Mouse (Mus musculus) frontal cortex, postnatal 36 days (tissue): ENCODE data around the gene Scarf2.

Experiments
- DNase-seq, 2 experiments: peaks; one replicate each; pipeline ENCODE4 v3.0.0; 2022; ENCODE audit warnings: low spot score in 2 of 2

The Scarf2 gene

DNA sequence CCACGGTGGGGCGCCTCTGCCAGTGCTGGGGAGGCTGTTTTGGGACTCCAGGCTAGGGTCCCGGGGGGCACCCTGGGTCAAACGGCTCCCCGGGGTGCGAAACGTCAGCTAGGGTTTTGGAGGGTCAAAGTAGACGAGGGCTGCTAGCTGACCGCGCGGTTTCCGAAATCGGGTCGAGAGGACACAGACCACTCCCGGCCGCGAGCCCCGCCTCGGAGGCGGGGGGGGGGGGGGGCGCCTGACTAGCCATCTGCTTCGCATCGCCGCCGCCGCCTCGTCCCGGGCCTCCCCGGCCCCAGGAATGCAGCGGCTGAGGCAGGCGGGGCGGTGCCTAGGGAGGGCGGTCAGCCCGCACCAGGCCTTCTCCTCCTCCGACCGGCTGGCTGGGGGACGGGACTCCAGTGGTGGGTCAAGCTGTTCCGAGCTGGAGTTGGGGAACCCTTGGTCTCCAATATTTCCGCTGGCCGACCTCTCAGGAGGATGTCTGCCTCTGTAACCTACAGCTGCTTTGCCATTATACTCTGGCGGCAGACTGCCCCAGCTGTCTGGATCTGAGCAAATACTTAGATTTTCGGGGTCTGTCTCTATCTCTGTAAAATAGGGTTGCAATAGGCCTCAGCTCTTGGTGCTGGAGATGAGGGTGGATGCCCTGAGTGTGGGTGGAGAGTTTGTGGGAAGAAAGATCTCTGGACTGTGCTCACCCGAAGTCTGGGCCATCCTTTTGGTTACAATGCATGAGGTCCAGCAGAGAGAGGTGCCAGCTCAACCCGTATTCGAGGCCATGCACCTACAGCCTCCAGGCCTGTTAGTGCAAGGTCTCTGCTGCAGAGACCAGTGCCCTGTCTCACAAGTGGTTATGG, 1.5 kb downstream of the Scarf2 start:
- DNase-seq, result no peak

DNA sequence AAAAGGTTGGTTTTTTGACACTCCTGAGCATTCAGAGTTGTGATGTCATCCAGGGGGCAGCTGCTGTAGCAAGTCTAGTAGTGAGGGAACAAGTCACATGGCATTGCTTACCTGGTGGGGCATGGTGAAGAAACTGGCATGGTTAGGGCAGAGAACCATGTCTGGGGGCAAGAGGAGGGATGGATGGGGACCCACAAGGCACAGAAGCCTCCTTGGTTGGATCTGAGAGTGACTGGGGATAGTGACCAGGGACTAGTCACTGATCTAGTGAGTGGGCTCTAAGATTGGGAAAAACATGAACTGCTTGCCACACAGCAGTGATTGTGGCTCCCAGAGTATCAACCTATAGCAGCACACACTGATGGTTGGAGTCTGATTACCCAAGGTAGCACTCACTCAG, 2.5 kb downstream of the Scarf2 start:
- no peak for DNase-seq

DNA sequence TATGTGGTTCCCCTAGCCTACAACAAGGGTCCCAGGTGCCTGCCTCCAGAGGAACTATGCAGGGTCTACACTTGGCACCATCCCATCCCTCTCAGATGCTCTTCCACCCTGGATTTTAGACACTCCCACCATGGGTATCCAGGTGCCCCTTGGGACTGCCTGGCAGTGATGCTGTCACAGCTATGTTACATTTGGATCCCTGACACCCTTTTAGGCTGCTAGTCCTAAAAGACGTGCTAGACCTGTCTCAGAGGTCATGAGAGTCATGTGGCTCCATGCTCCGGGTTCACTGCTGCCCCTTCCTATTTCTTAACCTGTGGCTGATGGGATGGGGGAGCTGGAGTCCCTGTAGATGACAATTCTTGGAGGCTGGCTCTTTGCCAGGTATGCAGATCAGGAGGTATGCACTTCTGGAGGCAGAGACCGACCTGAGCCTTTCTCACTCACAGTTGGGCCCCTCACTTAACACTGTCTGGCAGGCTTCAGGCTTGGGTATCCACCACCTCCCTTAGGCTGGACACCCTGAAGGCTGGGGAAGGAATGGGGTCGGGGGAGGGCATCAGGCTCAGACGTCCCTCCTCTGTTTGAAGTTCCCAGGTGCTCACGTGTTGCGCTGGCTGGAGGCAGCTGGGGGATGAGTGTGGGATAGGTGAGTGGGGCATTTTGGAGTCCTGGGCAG, 4.8 kb downstream of the Scarf2 start:
- DNase-seq, result no peak

GRCm38 (mm10) chr16:17802456-17802838, 5.4 kb downstream of the Scarf2 start:
- DNase-seq, result no peak

- peak in 1 of 2 experiments; percentile 64 for DNase-seq
These were observed 6.0 kb downstream of the Scarf2 start for GRCm38 (mm10) chr16:17802839-17803674.

DNA sequence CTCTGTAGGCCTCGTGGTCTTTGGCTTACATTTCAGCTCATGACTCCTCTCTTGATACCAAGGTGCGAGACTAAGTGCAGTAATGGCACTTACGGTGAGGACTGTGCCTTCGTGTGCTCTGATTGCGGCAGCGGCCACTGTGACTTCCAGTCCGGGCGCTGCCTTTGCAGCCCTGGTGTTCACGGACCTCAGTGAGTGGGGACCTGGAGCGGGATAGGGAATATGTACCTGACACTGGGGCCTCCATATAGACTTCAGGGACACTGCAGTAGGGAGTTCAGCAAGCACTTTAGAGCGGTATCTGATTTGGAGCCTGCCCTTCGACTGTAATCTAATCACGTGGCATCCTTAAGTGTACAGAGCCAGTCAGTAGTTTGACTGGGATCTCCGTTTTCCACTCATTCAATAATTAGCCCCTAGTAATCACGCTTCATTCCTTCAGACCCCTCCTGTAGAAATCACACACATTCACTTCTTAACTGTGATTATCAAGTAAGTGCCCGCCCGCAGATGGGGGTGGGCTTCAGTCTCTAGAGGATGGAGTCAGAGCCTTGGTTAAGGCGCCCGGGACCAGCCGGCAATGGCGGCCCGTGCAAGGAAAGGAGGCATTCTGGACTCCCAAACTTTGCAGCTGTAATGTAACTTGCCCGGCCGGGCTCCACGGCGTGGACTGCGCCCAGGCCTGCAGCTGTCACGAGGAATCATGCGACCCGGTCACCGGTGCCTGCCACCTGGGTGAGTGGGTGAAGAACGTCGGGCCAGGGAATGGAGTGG, 6.8 kb downstream of the Scarf2 start:
- DNase-seq, result no peak

GRCm38 (mm10) chr16:17804449-17804912, 7.4 kb downstream of the Scarf2 start:
- no peak for DNase-seq

DNA sequence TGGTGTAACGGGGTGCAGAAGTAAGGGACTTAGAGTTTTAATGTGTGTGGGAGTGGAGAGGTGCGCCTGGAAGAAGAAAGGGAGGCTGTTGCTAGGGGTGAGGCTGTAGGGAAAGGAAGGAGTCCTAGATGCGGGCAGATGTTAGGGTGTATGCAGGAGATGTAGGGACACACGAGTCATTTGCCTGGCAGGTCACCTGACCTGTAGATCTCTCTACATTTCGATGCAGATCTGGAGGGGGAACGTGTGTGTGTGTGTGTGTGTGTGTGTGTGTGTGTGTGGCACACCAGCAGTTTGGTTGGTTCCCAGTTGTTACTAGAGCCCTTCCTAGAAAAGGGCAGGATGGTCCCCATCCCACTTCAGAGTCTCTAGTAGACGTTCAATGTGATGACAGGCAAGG, 7.9 kb downstream of the Scarf2 start:
- DNase-seq, result no peak

GRCm38 (mm10) chr16:17806581-17807191, 9.6 kb downstream of the Scarf2 start:
- DNase-seq, result no peak

DNA sequence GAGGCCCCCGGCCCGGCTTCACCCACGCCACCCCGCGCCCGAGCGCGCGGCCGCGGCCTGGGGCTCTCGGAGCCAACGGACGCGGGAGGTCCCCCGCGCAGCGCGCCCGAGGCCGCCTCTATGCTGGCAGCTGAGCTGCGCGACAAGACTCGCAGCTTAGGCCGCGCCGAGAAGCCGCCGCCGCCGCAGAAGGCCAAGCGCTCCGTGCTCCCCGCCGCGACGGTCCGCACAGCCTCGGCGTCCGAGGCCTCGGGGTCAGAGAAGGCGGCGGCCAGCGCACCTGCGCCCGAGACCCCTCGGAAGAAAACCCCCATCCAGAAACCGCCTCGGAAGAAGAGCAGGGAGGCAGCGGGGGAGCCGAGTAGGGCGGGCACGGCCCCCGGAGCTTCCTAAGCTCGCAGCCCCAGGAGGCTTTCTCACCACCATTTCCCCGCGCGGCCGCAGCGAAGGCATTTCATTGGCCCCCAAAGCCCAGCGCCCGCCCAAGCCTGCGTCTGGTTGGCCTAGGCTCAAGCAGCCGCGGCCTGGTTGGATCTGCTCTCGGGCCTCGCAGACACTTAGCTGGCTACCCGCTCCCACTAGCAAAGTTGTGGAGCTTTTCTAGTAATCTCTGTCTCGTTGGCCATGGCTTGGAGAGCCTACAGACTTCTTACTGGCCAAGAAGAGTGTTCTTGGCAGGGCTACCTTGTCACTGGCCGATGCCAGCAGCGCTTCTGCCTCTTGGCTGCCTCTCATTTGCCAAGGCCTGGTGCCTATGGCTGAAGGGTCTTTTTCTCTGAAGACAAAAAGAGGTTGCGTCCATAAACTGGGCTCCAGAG, 10.3 kb downstream of the Scarf2 start:
- DNase-seq, result peak; percentile 85 to 90

GRCm38 (mm10) chr16:17809125-17809524, 12.0 kb downstream of the Scarf2 start:
- no peak for DNase-seq

GRCm38 (mm10) chr16:17809711-17810110, 12.6 kb downstream of the Scarf2 start:
- no peak for DNase-seq

DNA sequence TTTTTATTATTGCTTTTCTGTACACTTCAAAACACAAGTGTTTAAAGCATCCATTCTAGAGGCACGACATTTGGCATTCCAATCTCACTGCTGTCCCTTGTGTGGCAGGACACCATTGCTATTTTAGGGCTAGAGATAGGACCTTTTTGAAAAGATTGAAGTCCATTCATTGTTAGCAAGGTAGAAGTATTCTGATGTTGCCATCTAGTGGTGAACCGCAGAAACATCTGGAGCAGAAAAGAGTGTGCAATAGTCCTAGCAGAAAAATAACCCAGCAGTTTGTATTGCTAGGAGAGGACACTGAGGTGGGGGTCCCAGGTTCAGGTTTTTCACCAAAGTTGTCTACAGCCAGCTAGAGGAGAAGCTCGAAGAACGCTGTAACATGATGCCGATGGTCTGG, 15.0 kb downstream of the Scarf2 start:
- DNase-seq, result peak in 1 of 2 experiments; percentile 62

GRCm38 (mm10) chr16:17813173-17813572, 16.1 kb downstream of the Scarf2 start:
- no peak for DNase-seq

GRCm38 (mm10) chr16:17815411-17816402, 18.6 kb downstream of the Scarf2 start:
- DNase-seq, result peak; percentile 60 to 64

GRCm38 (mm10) chr16:17816528-17816927, 19.4 kb downstream of the Scarf2 start:
- DNase-seq, result no peak

- no peak for DNase-seq
These were observed 29.4 kb downstream of the Scarf2 start for GRCm38 (mm10) chr16:17826500-17826899.

GRCm38 (mm10) chr16:17828229-17828628, 31.1 kb downstream of the Scarf2 start:
- no peak for DNase-seq

DNA sequence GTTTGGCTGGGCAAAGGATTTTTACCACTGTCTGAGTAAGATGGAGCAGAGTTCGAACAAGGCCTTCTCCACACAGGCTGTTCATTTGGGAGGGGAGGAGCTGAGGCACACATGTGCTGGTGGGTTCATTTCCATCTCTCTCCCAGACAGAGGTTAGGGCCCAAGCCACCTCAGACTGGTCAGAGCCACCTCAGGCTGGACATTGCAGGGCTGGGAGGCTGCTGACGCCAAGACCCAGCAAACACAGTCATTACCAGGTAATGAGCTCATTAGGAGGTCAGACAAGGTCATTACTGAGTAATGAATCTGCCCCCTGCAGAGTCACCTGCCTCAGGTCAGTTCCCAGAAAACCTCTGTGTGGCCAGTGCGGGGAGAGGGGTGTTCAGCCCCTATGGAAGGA, 31.8 kb downstream of the Scarf2 start:
- no peak for DNase-seq
